Comparison of ENCODE assay signal across 10 mouse cellular contexts in the genomic region with DNA sequence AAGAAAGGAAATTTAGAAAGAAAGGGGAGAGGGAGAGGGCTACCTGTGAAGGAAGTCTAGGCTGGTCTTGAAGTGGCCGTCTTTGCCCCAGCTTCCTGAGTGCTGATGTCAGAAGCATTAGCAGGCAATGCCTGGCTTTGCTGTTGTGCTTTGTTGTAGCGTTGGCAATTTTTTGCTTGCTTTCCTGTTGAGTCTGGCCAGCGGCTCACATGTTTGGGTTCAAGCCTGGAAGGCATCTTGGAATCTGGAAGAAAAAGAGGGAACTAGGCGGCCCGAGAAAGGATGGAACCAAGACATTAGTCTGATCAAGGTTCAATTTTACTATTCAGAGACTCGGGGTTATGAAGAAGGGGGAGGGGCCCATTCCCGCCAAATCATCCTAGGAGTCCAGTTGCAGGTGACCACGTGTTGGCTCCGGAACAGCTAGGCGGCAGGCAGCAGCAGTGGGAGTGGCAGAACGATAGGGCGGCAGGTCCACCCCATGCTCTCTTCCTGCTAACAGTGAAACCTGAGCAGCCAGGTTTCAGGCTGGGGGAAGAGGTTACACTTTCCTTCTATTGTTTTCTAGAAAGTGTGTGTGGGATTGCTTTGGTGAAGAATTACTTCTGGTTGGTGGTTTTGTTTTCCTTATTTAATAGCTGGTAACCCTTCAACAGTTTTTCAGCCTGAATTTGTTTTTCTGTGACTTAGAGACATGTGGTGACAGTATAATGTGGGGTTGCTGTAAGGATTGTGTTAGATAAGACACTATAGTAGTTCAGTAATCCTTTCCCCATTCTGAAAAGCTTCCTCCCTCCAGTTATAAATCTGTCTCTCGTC. TPM values are rescaled to one million over a fixed set of nuclear protein-coding genes. Genes with fewer than 3 reads are reported as not detected.
DNase-seq lines count a peak whose midpoint lies in the region; ATAC-seq lines count a peak whose summit lies in the region.
"Had no signal": no experiment of that assay in that cellular context is flagged by ENCODE, and none has a peak within 500 bp of the region (broad histone marks: within the 10 kb centered on the region; RNA-seq: fewer than 3 reads in every experiment).

No protein-coding gene starts in this region.

- H3K36me3 ChIP-seq in hindbrain, embryonic 12.5 days, result no peaks in the 10 kb centered on the region
- H3K36me3 ChIP-seq in hindbrain, embryonic 13.5 days, result no peaks in the 10 kb centered on the region
- no peaks in the 10 kb centered on the region for H3K36me3 ChIP-seq in kidney, embryonic 14.5 days (ENCODE audit: control insufficient read depth, insufficient read depth, low read length)
- H3K36me3 ChIP-seq: hindbrain, embryonic 15.5 days had no signal

- H3K27ac ChIP-seq in hindbrain, embryonic 12.5 days, result no peak overlapping the region
- no peak overlapping the region for H3K27ac ChIP-seq in hindbrain, embryonic 13.5 days
- H3K27ac ChIP-seq in kidney, embryonic 14.5 days (ENCODE audit: low read depth, low read length), result peak overlapping the region; percentile 6; the same call in 1 of the 2 replicates
- H3K27ac ChIP-seq: hindbrain, embryonic 15.5 days had no signal

- no peaks in the 10 kb centered on the region for H3K9me3 ChIP-seq in hindbrain, embryonic 12.5 days (replicated peaks)
- H3K9me3 ChIP-seq in hindbrain, embryonic 13.5 days, result no peaks in the 10 kb centered on the region
- no peaks in the 10 kb centered on the region for H3K9me3 ChIP-seq in kidney, embryonic 14.5 days (ENCODE audit: control insufficient read depth, low read length)
- H3K9me3 ChIP-seq: hindbrain, embryonic 15.5 days had no signal

- no peak overlapping the region for H3K4me2 ChIP-seq in hindbrain, embryonic 12.5 days (replicated peaks)
- no peak overlapping the region for H3K4me2 ChIP-seq in hindbrain, embryonic 13.5 days
- no peak overlapping the region for H3K4me2 ChIP-seq in kidney, embryonic 14.5 days (replicated peaks; ENCODE audit: low read depth, low read length)
- H3K4me2 ChIP-seq: hindbrain, embryonic 15.5 days had no signal

- H3K4me1 ChIP-seq in hindbrain, embryonic 12.5 days, result no peaks in the 10 kb centered on the region
- no peaks in the 10 kb centered on the region for H3K4me1 ChIP-seq in hindbrain, embryonic 13.5 days (replicated peaks)
- peaks cover 6% of the 10 kb centered on the region; the same call in 1 of the 2 replicates for H3K4me1 ChIP-seq in kidney, embryonic 14.5 days (ENCODE audit: control insufficient read depth, insufficient read depth, low read length)
- H3K4me1 ChIP-seq: hindbrain, embryonic 15.5 days had no signal

- H3K27me3 ChIP-seq in hindbrain, embryonic 12.5 days, result no peaks in the 10 kb centered on the region
- no peaks in the 10 kb centered on the region for H3K27me3 ChIP-seq in hindbrain, embryonic 13.5 days
- H3K27me3 ChIP-seq in kidney, embryonic 14.5 days (ENCODE audit: control insufficient read depth, insufficient read depth, low read length), result no peaks in the 10 kb centered on the region
- H3K27me3 ChIP-seq: hindbrain, embryonic 15.5 days had no signal

- peak; percentile 56 for DNase-seq in R1 (ENCODE audit: low read depth, low spot score)
- peak; percentile 36 for DNase-seq in lung, postnatal 25 days (ENCODE audit: low spot score)
- no peak for DNase-seq in thymus, postnatal 36 days
- no peak for DNase-seq in gastrocnemius, postnatal 10 days
- DNase-seq in left cerebral cortex, adult 18-20 months (ENCODE audit: low spot score in 2 of 2), result no peak

- WGBS in hindbrain, embryonic 12.5 days, result 30% methylated on average over 13 of the region's 13 CpGs
- 32% methylated on average over 13 of the region's 13 CpGs for WGBS in hindbrain, embryonic 13.5 days
- WGBS in kidney, embryonic 14.5 days, result 12% methylated on average over 13 of the region's 13 CpGs

- H3K9ac ChIP-seq in hindbrain, embryonic 12.5 days, result 0 out of 2 replicates have a peak overlapping the region, but pooled peaks have one; percentile 1
- no peak overlapping the region for H3K9ac ChIP-seq in hindbrain, embryonic 13.5 days
- H3K9ac ChIP-seq in kidney, embryonic 14.5 days (ENCODE audit: low read depth, low read length), result 0 out of 2 replicates have a peak overlapping the region, but pooled peaks have one; percentile 0
- H3K9ac ChIP-seq: hindbrain, embryonic 15.5 days had no signal

- ATAC-seq in hindbrain, embryonic 12.5 days (ENCODE audit: low FRiP score), result no peak
- ATAC-seq in hindbrain, embryonic 13.5 days (ENCODE audit: low FRiP score), result no peak
- ATAC-seq in kidney, embryonic 14.5 days (ENCODE audit: low FRiP score, low TSS enrichment), result no peak

- H3K4me3 ChIP-seq in hindbrain, embryonic 12.5 days, result no peak overlapping the region
- H3K4me3 ChIP-seq in hindbrain, embryonic 13.5 days, result no peak overlapping the region
- no peak overlapping the region for H3K4me3 ChIP-seq in kidney, embryonic 14.5 days (ENCODE audit: low read length)
- H3K4me3 ChIP-seq: erythroblast, embryonic 14.5 days; hindbrain, embryonic 15.5 days had no signal

RNA-seq across cellular contexts. Expression of gene Tex14, which starts 48.6 kb away (rescaled TPM):
- 0.10 and 0.38 TPM in 2 replicates for polyA plus RNA-seq in hindbrain, embryonic 12.5 days (2016; fragmentation: Nextera tagmentation; extraction: Ambion mirVana)
- polyA plus RNA-seq in hindbrain, embryonic 13.5 days (2015; fragmentation: Nextera tagmentation; extraction: Ambion mirVana), result 1.00 and 1.0 TPM in 2 replicates
- polyA plus RNA-seq in kidney, embryonic 14.5 days (2014; fragmentation: Nextera tagmentation; extraction: Ambion mirVana), result 0.27 and 0.71 TPM in 2 replicates
- total RNA-seq in gastrocnemius, postnatal 10 days (2021), result 1 to 10 TPM in 1 of 2 experiments, under 1 TPM in 1; 0.45 to 1.4 TPM
- total RNA-seq in left cerebral cortex, adult 18-20 months (2021), result under 1 TPM; 0.14 to 0.30 TPM
- polyA plus RNA-seq: erythroblast, embryonic 14.5 days had no signal

RNA-seq across cellular contexts. Expression of gene Rad51c, which starts 48.7 kb away (rescaled TPM):
- polyA plus RNA-seq in hindbrain, embryonic 12.5 days (2016; fragmentation: Nextera tagmentation; extraction: Ambion mirVana), result 8.6 and 10.1 TPM in 2 replicates
- polyA plus RNA-seq in hindbrain, embryonic 13.5 days (2015; fragmentation: Nextera tagmentation; extraction: Ambion mirVana), result 5.1 and 6.2 TPM in 2 replicates
- polyA plus RNA-seq in kidney, embryonic 14.5 days (2014; fragmentation: Nextera tagmentation; extraction: Ambion mirVana), result 7.4 and 8.2 TPM in 2 replicates
- 1 to 10 TPM; 1.5 to 1.7 TPM for total RNA-seq in gastrocnemius, postnatal 10 days (2021)
- total RNA-seq in left cerebral cortex, adult 18-20 months (2021), result 1 to 10 TPM; 3.1 to 4.2 TPM

Comparison
In these comparisons a context has a peak if more than half of its experiments do, and no peak if none do; other contexts are left out.
1. DNase-seq: peak in R1 (single experiment) and lung, postnatal 25 days (single experiment); none in thymus, postnatal 36 days (0 of 2), gastrocnemius, postnatal 10 days (single experiment) and left cerebral cortex, adult 18-20 months (0 of 2).